Mouse (Mus musculus) right cerebral cortex, postnatal 4 days (tissue): ENCODE measurements around the gene Lsr.

Experiments
- DNase-seq: peaks from one replicate; pipeline ENCODE4 v3.0.0-alpha.2; 2022

The Lsr gene

DNA sequence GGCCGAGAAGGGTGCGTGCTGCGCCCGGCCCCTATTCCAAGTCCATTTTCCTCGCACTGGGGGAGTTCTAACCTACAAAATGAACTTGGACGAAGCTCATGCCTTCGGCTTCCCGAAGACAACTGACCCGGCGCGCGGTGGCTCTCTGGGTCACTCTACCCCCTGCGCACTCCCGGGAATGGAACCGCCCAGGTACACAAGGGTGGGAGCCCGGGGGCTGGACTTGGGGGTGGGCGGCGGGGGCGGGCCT is at the start of gene Lsr:
TSS of gene Lsr (minus strand) at position 214 of the 250 bp plus-strand sequence.
- no peak for DNase-seq

DNA sequence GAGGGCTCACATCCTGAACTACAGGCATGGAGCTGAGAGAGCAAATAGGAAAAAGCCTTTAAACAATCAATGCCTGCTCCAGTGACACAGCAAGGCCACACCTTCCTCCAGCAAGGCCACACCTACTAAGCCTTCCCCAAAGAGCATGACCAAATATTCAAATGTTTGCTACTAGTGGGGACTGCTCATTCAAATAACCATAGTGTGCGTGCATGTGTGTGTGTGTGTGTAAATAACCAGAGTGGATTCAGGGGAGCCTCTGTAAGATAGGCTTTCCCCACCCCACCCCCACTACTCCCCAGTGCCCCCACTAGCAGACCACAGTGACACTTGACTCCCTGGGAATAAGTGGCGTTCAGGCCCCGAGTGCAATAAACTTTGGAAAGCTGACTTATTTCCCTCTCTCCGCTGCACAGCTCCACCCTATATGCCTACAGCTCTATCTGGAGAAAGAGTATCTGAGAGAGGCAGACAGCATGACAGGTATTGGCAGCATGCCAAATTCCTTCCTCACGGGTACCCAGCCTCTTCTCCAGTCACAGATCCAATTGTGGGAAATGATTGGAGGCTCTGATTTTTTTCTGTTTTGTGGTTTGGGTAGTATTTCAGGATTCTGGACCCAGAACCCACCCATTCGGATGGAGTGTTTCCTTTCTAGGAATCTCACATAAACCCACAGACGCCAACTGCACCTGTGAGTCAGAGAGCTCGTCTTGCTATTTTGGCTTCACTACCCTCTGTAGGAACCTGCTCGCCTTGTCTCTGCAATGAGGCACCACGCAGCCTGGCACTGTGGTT is 44.0 kb upstream of the Lsr start:
- no peak for DNase-seq

DNA sequence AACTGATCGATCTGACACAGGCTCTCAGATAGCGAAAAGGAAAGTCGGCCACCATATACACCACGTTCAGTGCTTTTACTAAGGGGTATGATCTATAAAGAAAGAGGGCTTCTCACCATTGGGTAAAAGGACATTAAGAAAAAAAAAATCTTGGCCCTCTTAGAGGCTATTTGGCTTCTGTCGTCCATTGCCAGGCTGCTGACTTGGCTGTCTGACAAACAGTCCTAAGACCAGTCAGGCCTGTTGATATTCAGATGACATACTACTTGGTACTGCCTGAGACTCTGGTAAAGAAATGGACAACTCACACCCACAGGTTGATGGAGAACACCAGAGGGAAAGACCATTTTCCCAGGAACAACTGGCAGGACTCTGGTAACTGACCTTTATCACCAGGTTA is 39.7 kb upstream of the Lsr start:
- no peak for DNase-seq

DNA sequence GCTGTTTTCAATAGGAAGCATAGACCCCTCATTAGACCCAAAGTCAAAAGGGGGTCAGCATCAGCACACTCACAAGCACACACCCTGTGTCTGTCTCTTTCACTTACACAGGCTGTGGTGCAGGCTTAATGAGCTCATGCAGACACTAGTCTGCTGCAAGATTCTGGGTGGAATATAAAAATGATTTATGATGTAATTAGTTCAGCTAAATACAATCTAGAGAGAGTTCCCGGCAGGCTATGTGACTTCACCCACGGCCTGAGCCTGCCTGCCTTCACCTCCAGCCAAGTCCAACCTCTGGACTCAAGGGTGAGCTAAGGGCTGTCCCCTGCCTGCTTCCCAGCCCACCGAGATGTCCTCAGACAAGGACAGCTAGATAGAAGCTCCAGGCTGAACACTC is 35.6 kb upstream of the Lsr start:
- no peak for DNase-seq

DNA sequence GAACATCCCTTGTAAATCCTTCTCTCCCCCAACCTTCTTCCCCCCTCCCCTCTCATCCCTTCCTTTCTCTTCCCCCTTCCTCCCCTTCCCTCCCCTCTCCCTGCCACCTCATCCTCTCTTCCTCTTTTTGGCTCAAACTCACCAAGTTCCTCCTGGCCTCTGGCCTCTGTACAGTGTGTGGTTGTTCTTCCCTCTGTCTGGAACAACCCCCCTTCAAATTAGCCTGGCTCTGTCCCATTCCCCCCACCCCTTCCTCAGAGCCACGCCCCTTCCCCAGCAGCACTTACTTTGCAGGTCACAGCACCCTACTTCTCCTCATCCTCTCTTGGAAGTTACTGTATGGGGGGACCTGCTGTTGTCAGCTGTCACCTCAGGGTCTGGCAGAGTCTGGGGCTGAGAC is 34.9 kb upstream of the Lsr start:
- no peak for DNase-seq

DNA sequence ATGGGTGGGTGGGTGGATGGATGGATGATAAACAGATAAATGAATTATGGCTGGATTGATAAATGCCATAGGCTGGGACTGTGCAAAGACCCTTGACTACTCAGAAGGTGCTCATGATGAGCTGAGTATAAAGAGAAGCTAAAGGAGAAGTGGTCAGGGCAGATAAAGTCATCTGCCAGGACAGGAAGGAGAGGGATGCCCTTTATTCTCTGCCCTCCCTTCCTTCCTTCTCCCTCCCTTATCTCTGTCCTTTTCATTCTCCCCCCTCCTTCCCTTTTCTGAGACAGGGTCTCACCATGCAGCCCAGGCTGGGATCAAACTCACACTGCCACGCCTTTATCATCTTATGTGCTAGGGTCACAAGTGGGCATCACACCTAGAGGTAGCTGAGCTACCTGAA is 34.5 kb upstream of the Lsr start:
- DNase-seq, result no peak

DNA sequence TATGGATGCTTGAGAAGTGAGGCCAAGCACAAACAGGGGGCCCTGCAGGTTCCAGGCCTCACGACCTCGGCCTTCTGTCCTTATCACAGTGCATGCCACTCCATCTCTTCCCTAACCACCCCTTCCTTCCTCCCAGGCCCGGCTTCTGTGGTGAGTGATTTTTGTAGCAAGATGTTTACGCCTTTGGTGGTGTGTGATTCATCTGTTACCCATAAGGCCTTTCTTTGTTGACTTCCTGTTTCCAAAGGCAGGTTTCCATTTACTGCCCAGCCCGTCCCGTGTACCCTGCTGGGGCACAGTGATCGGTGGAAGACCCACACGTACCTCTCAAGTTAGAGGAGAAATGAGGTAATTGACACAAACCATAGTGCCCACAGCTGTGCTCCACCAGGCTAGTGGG is 29.4 kb upstream of the Lsr start:
- no peak for DNase-seq

DNA sequence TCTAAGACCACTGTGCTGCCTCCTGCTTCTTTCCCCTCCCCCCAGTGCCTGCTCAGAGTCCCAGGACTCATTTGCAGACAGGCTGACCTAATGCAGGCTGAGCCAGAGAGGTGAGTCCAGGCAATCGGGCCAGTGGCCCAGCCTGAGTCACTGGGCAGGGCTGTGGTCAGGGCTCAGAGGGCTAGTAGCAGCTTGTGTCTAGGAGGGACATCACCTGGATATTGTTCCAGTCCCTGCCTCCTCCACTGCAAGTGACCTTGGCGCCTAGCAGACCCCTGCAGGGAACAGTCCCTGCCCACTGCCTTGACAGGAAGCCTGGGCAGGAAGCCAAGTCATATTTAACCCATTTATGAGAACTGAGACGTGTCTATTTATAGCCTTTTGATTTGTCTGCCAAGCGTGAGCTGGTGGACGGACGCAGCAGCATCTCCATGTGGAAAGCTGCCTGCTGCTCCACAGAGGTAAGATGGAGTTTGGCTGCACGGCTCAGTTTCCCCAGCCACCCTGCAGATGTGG is 27.3 kb upstream of the Lsr start:
- peak; percentile 12 for DNase-seq

DNA sequence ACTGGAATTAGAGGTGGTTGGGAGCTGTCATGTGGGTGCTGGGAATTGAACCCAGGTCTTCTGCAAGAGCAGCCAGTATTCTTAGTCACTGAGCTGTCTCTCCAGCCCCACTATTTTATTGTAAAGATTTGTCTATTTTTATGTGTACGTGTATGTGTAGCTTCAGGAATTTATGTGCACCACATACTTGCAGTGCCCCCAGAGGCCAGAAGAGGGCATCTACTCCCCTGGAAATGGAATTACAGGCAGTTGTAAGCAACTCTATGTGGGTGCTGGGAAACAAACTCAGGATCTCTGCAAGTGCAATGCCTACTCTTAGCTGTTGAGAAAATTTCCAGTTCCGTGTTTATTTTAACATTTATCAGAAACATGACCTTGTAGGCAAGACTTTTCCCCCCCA is 23.2 kb upstream of the Lsr start:
- DNase-seq, result no peak

DNA sequence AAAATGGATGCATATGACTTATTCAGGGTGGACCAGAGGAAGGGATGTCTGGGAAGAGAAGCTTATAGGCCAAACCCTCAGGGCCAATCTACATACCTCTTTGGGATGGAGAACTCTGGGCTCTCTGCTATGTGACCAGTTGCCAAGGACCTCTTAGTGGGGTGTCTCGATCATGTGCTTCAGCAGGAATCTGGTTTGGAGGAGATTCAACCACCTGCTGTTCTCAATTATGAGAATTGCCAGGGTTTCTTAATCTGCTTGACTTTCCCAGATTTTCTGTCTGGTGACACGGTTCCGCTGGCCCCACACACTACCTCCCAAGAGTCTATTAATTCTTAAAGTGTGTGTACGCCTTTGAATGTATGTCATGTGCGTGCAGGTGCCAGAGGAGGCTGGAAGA is 20.7 kb upstream of the Lsr start:
- no peak for DNase-seq

DNA sequence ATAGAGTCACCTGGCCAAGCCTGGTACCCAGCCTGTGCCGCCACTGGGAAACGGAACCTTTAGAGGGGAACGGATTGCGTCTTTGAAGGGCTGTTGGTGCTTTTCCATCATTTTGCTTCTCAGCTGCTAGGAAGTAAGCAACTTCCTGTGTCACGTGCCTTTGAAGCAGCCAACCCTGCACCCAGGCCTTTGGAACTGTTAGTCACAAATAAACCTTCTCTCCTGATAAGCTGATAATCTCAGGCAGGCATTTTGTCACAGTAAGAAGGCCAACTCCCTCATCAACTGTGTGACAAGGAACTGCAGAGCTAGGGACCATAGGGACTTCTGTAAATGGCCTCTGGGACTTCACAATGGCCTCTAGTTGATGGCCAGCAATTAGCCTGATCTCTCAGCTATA is 18.9 kb upstream of the Lsr start:
- no peak for DNase-seq

DNA sequence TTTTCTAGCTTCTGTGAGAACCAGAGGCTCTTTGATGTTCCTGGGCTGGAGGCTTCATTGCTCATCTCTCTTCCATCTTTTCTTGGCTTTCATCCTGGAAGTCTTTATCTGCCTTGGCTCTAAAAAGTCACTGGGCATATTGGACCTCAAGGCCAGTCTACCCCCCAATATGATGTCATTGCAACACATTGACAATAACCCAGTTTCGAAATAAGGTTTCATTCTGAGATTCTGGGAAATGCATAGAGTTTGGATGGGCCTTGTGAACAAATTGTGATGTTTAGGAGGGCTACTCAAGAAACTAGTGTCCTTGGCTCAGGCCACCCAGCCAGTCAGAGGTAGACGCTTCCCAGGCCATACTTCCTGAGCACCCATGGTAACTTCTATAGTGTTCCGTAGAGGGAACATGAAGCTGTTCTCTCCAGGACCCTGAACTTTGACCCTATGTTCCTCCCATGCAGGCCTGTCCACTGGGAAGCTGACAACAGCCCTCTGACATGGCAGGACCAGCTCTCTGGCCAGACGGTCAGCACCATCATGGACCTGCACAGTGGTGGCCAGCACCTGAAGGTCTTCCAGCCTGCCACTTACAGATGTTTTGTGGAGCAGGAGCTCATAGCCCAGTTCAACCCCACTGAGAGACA is 15.4 kb upstream of the Lsr start:
- DNase-seq, result no peak

DNA sequence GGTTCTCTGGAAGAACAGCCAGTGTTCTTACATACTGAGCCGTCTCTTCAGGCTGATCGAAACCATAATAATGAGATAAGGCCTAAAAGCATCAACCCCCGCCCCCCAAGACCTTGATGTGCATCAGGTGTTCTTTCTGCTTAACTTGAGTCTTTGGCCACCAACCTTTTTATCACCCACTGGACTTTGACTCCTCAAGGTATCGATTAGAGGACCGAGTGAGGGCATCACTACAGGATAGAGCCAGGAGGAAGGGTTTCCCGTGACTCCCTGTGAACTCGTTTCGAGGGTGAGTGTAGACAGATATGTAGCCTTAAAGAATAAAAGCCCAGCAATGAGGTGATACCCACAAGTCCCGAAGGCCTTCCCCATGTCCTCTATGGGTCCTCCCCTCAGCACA is 12.1 kb upstream of the Lsr start:
- DNase-seq, result no peak

DNA sequence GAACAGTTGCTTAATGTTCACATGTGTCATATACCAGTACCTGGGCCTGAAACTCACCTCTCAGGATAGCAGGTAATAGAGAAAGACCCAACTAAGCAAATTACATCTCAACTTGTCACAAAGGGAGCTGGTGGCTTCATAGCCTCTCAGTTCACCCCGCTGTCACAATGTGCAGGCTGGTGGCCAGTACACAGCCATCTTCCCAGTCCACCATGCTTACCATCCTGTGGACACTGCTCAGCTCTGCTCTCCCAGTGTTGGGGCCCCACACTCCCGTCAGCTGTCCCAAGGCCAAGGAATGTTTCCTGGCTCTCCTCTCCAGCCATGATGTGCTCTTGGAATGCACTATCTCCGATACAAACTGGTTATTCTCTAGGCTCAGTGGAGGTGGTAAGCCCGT is 8.4 kb upstream of the Lsr start:
- DNase-seq, result no peak

DNA sequence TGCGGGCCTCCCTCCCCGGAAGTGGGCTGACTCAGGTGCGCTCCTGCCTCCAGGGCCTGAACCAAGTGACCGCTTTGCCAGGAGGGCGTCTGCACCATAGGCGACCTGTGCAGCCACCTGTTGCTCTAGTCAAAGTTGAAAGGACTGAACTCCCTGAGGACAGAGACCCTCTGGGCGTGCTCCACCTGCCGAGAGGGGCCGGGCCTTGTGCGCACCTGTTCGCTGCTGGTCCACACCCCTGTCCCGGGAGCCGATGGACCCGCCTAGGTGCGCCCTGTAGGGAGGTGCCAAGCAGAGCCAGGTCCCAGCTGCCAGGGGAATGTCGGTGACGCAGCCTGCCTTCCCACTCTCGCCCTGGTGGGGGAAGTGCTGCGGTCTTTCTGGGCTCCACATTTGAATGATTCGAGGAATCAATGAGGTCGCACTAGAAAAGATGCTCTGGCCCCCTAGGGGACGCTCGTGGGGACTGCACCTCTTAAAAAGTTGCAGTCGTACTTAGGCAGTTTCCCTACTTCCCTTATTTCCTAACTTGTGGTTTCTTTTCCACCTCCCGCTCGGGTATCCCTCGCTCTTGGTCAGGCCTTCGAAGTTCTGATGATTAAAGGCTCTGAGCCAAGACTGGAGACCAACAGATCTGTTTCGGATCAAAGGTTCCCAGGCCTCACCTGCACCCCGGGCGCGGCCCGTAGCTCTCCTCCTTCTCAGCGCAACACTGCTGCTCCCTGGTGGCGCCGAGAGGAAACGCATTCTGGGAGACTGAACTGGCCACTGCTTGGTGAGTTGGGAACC is 431 bp upstream of the Lsr start, which contains the start of gene Fam187b:
TSS of gene Fam187b (plus strand) at position 290 of the 789 bp plus-strand sequence.
- DNase-seq, result peak; percentile 78

DNA sequence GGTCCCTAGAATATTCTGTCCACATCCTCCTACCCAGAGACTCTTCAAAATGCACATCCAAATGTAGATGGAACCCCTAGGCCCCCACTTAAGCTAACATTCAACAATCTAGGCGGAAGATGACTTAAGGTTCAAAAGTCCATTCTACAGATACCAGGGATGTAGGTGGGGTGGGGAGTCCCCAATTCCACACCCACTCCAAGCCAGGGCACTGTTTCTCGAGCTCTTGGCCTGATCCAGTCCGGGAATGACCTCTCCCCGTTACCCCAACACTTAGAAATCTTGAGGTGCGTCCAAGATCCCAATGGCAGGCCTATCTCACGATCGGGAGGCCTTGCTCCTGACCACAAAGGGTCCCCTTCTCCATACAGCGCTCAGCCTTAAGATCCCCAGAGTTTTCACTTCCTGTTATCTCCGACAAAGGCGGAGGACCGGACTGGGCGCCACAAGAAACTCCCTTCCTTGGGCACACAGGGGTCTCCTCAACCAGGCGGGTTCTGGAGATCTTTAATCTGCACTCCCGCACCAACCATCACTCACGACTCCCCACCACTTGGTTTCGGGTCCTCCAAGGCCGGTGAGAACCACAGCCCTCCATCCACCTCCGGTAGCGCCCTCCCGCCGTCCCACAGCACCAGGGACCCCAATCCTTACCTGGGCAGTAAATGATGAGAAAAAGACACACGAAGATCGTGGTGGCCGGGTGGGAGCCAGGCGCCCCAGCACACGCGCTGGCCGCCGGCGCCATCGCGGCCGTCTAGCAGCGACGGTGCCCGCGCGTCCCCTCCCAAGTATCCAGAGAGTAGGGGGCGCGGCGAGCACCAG is 626 bp downstream of the Lsr start:
- no peak for DNase-seq

DNA sequence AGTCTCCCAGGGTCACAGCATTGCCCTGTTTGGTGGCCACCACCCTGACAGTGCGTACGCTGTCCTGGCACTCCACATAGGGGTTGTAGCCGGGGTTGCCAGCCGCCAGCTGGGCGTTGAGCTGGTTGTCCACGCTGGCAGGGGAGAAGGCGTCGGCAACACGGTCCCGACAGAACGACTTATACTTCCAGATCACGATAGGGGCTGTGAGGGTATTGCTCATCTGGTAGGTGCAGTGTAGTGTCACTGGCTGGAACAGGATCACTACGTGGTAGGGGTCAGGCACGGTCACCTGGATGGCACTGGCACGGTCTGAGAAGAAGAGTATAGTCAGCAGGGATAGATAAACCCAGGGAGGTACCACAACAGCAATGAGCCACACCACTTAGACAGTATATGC is 1.4 kb downstream of the Lsr start:
- no peak for DNase-seq

DNA sequence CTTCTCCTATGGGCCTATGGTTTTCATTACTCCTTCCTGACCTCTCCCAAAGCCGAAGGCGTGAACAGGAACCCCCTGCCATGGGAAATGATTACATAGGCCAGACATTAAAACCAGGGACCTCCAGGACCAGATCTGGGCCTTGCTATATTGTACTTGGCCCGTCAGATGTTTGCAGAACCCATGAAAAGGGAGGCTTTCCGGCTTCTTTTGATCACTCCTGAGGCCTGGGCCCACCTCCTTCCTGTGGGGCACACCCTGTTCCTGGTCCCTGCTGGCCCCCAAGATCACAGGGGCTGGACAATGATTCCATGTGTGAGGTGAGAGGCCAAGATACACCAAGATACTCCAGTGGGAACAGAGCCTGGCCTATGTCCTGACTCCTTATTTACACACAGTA is 4.1 kb downstream of the Lsr start:
- DNase-seq, result no peak

DNA sequence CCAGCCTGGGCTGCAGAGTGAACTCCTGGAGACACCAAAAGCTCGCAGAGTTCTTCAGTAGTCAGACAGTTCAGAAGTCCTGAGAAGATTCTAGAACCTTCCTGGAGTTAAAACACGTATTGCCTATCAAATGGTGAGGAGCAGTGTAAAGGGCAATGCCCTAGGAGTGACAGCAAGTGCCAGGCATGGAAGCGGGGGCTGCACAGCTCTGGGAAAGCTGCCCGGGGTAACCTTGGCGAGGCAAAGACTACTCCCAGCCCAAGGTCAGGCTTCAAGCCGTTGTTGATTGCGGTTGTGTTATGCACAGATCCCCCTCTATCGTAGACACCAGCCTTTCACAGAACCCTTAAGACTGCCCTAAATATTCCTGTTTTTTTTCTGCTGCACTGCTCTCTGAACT is 4.7 kb downstream of the Lsr start:
- DNase-seq, result no peak

DNA sequence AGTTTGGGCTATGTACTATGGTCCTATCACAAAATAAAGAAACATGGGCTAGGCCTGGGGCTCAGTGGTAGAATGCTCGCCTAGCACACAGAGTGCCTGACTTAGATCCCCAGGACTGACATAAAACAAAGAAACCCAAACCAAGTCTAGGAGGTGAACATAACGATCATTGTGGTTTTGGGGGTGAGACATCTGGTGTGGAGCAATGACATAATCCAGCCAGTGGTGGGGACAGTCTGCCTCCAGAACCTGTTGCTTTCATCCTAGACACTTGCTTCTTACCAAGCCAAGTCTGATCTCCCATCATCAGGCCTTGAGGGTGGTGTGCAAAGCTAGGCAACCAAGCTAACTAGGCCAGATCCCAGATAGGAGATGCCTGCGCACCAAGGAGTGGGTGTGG is 6.6 kb downstream of the Lsr start:
- DNase-seq, result no peak

DNA sequence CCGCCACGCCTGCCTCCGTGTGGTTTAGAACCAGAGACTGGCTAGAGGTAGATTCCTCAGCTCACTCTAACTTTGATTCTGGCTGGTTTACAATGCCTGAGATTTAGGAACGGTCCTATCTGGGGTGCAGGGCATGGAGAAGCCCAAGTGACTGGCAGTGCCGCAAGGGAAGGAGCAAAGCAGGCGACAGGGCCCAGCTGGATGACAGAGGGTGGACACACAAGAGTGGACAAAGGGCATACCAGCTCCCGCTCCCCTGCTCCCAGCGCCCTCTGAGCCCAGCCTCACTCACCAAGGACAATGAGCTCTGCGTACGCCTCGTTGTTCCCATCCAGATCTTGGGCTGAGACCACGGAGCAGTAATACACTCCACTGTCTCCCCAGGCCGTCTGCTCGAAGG is 7.6 kb downstream of the Lsr start:
- no peak for DNase-seq

DNA sequence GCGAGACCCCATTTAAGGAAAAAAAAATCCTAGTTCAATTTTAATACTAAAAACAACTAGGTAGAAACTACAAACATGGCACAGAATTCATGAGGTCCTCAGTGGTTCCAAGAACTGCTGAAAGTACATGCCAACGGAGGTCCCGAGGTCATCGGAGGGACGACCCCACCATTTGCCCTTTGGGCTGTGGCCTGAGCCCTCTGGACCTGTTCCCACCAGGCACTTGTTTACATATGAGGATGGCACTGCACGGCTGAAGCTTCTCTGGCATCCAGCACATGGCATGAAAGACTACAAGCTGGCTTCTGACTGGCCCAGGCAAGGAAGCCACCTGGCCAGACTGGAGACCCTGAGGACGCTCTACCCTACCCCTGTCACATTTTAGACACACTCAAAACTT is 8.9 kb downstream of the Lsr start:
- DNase-seq, result no peak

DNA sequence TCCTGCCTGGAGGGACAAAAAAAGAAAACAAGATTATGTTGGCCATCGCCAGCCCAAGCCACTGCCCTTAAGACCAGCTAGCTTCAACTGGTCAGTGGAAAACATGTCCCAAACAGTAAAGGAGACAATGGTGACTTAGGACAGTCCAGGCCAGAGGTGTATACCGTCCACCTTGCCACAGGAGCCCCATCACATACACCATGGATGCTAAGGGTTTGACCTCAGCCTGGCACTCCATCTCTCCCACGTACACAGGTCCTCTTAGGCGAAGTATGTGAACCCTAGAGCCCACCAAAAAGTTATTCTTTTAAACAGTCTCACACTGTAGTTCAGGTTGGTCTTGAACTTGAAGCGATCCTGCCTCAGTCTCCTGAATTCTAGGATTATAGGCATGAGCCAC is 10.4 kb downstream of the Lsr start:
- no peak for DNase-seq
